Mouse (Mus musculus): ENCODE results near the gene Ermap. TPM values are rescaled to one million over a fixed set of nuclear protein-coding genes. Genes with fewer than 3 reads are reported as not detected.

Ermap gene
- polyA plus RNA-seq (2015; fragmentation: Illumina TruSeq; extraction: RNeasy Lipid Tissue Mini Kit (QIAGEN cat#74804); ENCODE audit: low read depth, low replicate concordance), result 0.31 TPM

DNA sequence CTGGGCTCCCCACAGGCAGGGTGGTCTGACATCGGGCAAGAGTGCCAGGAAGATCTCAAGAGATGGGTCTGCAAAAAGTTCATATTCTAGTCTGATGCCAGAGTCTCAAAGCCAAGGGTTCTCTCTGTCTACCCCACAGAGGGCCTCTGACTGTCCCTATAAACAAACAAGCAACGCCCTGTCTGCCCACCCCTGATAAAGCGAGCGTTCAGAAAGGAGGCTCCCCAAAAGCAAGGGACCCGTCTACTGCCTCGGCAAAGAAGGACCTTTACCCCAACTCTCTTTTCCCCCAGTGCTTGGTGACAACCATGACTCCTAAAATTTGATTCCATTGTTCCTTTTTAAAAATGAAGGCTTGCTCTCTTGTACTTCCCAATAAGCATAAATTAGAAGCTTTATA is at the start of gene Ermap:
Ermap (minus strand) TSS at position 148 of the 400 bp plus-strand sequence.

DNA sequence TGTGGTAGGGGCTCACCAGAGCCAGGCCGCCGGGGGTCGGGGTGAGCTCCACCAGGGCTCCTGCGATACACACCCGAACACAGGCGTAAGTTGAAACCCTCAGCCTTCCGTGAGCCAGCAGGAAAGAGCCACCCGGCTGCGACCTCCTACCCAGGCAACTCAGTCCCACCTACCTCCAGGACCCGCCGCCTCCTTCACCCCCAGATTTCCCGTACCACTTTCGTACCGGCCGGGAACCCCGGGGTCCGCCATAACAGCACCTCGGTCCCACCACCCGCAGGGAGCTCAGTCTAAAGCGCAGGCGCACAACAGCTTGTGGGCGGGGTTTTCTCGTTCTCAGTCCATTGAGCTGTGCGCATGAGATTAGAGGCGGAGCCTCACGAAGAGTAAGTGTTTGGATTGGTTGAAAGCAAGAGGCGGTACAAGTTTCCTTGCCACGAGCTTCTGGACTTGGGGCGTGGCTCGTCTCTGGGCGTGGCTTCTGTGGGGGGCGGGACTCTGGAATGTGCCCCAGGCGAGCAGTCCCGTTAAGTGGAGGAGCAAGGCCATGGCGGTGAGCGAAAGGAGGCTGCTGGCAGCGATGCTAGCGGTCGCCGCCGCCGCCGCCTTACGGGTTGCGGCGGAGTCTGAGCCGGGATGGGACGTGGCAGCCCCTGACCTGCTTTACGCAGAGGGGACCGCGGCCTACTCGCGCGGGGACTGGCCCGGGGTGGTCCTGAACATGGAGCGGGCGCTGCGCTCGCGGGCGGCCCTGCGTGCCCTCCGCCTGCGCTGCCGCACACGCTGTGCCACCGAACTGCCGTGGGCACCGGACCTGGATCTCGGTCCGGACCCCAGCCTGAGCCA is 42.8 kb upstream of the Ermap start, which contains the start of the genes AU022252 and P3h1:
AU022252 (minus strand) TSS at position 303 of the 846 bp plus-strand sequence.
P3h1 (plus strand) TSS at position 506 of the 846 bp plus-strand sequence.

DNA sequence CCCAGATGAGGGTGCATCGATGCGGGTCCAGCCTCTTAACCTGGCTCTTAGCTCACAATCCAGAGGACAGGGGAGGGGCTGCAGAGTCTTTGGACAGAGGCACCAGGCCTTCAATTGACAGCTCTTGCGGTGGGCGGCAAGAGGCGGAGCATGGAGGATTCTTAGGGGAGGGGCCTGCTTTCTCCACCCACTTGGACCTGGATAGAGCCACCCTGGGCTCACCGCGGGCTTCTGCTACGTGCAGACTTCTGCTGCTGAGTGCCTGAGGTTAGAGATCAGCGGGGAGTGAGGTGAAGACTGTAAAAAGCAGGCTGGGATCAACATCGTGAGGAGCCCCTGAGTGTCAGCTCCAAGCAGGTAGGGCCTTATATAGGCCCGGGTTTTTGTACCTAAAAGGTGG is 28.4 kb upstream of the Ermap start, which contains the start of gene Tmem269:
Tmem269 (minus strand) TSS at position 49 of the 400 bp plus-strand sequence.

DNA sequence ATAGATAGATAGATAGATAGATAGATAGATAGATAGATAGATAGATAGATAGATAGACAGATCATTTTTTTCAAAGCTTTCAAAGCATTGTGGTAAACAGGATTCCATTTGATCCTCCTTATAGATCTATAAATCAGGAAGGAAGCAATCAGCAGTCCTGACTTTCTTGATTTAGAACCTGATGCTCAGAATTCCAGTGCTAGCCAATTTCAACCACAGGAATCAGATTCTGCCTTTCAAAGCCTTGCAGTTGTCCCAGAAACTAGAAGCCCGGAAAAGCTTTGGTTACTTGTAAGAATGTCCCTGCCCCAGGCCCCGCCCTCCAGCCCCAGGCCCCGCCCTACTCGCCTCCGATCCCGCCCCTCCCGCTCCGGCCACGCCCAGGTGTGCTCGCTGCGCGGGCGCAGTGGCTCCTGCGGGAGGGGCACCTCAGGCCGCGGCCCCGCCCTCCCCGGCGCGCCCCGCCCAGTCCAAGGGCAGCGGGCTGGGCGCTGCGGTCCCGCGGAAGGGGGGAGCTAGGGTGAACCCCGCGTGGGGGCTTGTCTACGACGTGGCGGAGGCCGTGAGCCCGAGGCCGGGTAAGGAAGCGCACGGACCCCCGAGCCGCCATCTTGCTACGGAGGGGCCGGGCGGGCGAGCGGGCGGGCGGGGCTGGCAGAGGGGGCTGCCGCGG is 5.2 kb upstream of the Ermap start, which contains the start of gene Svbp:
Svbp (plus strand) TSS at position 398 of the 673 bp plus-strand sequence.

DNA sequence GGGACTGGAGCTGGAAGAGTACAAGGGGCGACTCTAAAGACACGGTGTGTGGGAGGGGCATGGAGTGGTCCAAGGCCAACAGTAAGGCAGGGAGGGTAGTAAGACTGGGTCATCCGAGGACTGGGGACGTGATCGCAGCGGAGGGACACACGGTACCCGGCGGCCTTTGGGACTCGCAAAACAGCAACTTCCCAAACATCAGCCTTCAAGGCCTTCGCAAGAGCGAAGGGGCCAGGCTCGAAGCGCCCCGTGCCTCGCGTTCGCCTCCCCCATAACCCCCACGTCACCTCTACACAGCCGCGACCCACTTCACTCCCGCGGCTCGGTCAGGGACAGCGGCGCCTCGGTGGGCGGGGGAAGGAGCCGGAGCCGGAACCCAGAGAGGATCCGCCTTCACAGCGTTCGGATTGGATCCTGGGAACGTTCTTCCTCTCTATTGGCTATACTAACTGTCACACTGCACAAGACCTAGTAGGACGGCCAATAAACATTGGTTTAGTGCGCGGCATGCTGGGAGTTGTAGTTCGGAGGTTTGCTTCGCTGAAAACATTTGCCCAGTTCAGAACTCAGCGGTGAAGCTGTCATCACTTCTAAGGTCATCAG is 15.9 kb downstream of the Ermap start, which contains the start of gene Zfp691:
Zfp691 (minus strand) TSS at position 345 of the 603 bp plus-strand sequence.

Other genes starting within 250 kb of the Ermap start
- gene Lao1, start 228.4 kb downstream of the Ermap start, polyA plus RNA-seq (2015; fragmentation: Illumina TruSeq; extraction: RNeasy Lipid Tissue Mini Kit (QIAGEN cat#74804); ENCODE audit: low read depth, low replicate concordance), result not detected
- gene Slc2a1, start 81.3 kb downstream of the Ermap start, polyA plus RNA-seq (2015; fragmentation: Illumina TruSeq; extraction: RNeasy Lipid Tissue Mini Kit (QIAGEN cat#74804); ENCODE audit: low read depth, low replicate concordance), result 80.6 TPM
- gene Zfp691, start 15.8 kb downstream of the Ermap start, polyA plus RNA-seq (2015; fragmentation: Illumina TruSeq; extraction: RNeasy Lipid Tissue Mini Kit (QIAGEN cat#74804); ENCODE audit: low read depth, low replicate concordance), result 8.4 TPM
- gene Svbp, start 5.3 kb upstream of the Ermap start, polyA plus RNA-seq (2015; fragmentation: Illumina TruSeq; extraction: RNeasy Lipid Tissue Mini Kit (QIAGEN cat#74804); ENCODE audit: low read depth, low replicate concordance), result 32.5 TPM
- 0.79 TPM for gene Tmem269, start 28.2 kb upstream of the Ermap start, polyA plus RNA-seq (2015; fragmentation: Illumina TruSeq; extraction: RNeasy Lipid Tissue Mini Kit (QIAGEN cat#74804); ENCODE audit: low read depth, low replicate concordance)
- 16.0 TPM for gene AU022252, start 42.7 kb upstream of the Ermap start, polyA plus RNA-seq (2015; fragmentation: Illumina TruSeq; extraction: RNeasy Lipid Tissue Mini Kit (QIAGEN cat#74804); ENCODE audit: low read depth, low replicate concordance)
- gene P3h1, start 42.9 kb upstream of the Ermap start, polyA plus RNA-seq (2015; fragmentation: Illumina TruSeq; extraction: RNeasy Lipid Tissue Mini Kit (QIAGEN cat#74804); ENCODE audit: low read depth, low replicate concordance), result 7.4 TPM
- gene Cldn19, start 65.4 kb upstream of the Ermap start, polyA plus RNA-seq (2015; fragmentation: Illumina TruSeq; extraction: RNeasy Lipid Tissue Mini Kit (QIAGEN cat#74804); ENCODE audit: low read depth, low replicate concordance), result 0.82 TPM
- 226 TPM for gene Ybx1, start 104.6 kb upstream of the Ermap start, polyA plus RNA-seq (2015; fragmentation: Illumina TruSeq; extraction: RNeasy Lipid Tissue Mini Kit (QIAGEN cat#74804); ENCODE audit: low read depth, low replicate concordance)
- gene Ppih, start 130.5 kb upstream of the Ermap start, polyA plus RNA-seq (2015; fragmentation: Illumina TruSeq; extraction: RNeasy Lipid Tissue Mini Kit (QIAGEN cat#74804); ENCODE audit: low read depth, low replicate concordance), result 37.2 TPM
- 14.5 TPM for gene Ccdc30, start 225.5 kb upstream of the Ermap start, polyA plus RNA-seq (2015; fragmentation: Illumina TruSeq; extraction: RNeasy Lipid Tissue Mini Kit (QIAGEN cat#74804); ENCODE audit: low read depth, low replicate concordance)
- 13.5 TPM for gene Ppcs, start 232.4 kb upstream of the Ermap start, polyA plus RNA-seq (2015; fragmentation: Illumina TruSeq; extraction: RNeasy Lipid Tissue Mini Kit (QIAGEN cat#74804); ENCODE audit: low read depth, low replicate concordance)
- 1.3 TPM for gene Zmynd12, start 232.8 kb upstream of the Ermap start, polyA plus RNA-seq (2015; fragmentation: Illumina TruSeq; extraction: RNeasy Lipid Tissue Mini Kit (QIAGEN cat#74804); ENCODE audit: low read depth, low replicate concordance)